Mouse (Mus musculus) megakaryocyte, embryonic 14.5 days (primary cell): ENCODE measurements around the gene Hspa2.

Experiments
- FLI1 ChIP-seq: IDR thresholded peaks from 2 replicates; pipeline ENCODE4 v1.6.1; 2012; ENCODE audit warnings: low read length, inconsistent platforms, mixed read lengths
- GATA1 ChIP-seq: IDR thresholded peaks from 3 replicates; pipeline ENCODE4 v1.6.1; 2012; ENCODE audit warnings: mixed read lengths, low read length, inconsistent platforms, borderline replicate concordance

DNA sequence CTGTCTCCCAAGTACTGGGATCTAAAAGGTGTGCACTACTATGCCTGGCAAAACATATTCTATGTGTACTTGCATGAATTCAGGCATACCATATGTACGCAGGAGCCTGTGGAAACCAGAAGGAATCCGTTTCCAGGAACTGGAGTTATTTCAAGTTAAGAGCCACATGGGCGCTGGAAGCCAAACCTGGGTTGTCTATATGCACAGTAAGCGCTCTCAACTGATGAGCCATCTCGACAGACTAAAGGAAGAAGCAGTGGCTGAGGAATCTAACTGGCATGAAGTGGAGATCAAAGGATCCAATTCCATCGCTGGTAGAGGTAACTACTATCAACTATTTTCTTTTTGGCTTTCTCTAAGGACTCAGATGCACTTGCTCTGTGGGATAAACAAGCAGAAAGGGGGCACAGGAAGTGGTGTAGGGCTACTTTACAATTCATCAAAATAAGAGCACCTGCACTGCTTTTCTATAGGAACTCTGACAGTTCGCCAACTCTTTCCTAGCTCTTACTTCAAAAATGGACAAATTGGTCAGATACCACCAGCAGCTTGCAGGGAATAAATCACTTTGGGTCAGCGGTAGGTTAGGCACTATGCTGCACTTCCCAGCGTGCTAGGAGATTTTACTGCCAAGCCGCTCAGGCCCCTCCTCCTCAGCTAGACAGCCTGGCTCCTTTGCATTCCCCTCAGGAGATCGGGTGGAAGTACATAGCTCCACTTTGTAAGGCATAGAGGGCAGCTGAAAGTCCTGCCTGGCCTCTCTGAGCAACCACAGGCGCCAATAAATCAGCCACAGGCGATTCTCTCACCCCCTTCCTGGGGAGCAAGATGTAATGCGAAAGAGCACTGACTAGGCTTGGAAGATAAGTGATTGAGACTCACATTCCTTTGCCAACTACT, 36.6 kb upstream of the Hspa2 start:
- TF ChIP-seq GATA1 = no peak
- no peak for TF ChIP-seq FLI1
